Mouse (Mus musculus) kidney, embryonic 14.5 days (tissue): ENCODE data around the gene Shc4. TPM values are rescaled to one million over a fixed set of nuclear protein-coding genes. Genes with fewer than 3 reads are reported as not detected.

ENCODE experiments used
- ATAC-seq: fragments of 200-750 bp; cut with Nextera tagmentation; 2 replicates; pipeline ENCODE4 v1.8.0; 2017; ENCODE audit warnings: moderate number of reproducible peaks, mild to moderate bottlenecking, moderate TSS enrichment, moderate library complexity; ENCODE audit not compliant: low FRiP score, low TSS enrichment
- H3K27ac ChIP-seq: fragments of 300-500 bp; sonication (generic); 2 replicates; pipeline ENCODE4 v1.5.1; 2014; ENCODE audit warnings: low read depth, mild to moderate bottlenecking, low read length, moderate library complexity, mixed read lengths
- H3K27me3 ChIP-seq: fragments of 300-500 bp; sonication (generic); 2 replicates; pipeline ENCODE4 v1.6.1; 2014; ENCODE audit warnings: mild to moderate bottlenecking, low read length; ENCODE audit not compliant: control insufficient read depth, insufficient read depth
- H3K36me3 ChIP-seq: fragments of 300-500 bp; sonication (generic); 2 replicates; pipeline ENCODE4 v1.6.1; 2014; ENCODE audit warnings: low read length, mixed read lengths; ENCODE audit not compliant: control insufficient read depth, insufficient read depth
- H3K4me1 ChIP-seq: fragments of 300-500 bp; sonication (generic); 2 replicates; pipeline ENCODE4 v1.6.1; 2014; ENCODE audit warnings: low read length, mixed read lengths; ENCODE audit not compliant: control insufficient read depth, insufficient read depth
- H3K4me2 ChIP-seq: fragments of 300-500 bp; sonication (generic); replicated peaks from 2 replicates; pipeline ENCODE4 v1.6.1; 2014; ENCODE audit warnings: low read depth, mild to moderate bottlenecking, low read length
- H3K4me3 ChIP-seq: fragments of 300-500 bp; sonication (generic); 2 replicates; pipeline ENCODE4 v1.5.1; 2014; ENCODE audit warnings: mild to moderate bottlenecking, low read length
- H3K9ac ChIP-seq: fragments of 300-500 bp; sonication (generic); 2 replicates; pipeline ENCODE4 v1.6.1; 2014; ENCODE audit warnings: low read depth, mild to moderate bottlenecking, low read length, moderate library complexity
- H3K9me3 ChIP-seq: fragments of 300-500 bp; sonication (generic); 2 replicates; pipeline ENCODE4 v1.6.1; 2016; ENCODE audit warnings: low read length; ENCODE audit not compliant: control insufficient read depth
- WGBS: fragments of 180-500 bp; shearing (Covaris S2); extraction: QIAGEN DNeasy Blood & Tissue Kit; methylation state at CpG from one replicate; pipeline ENCODE4 v1.1.7; 2014; 5-methylcytosine and 5-hydroxymethylcytosine counted together
- polyA plus RNA-seq: library from polyadenylated mRNA; unstranded; fragments of >200 nt; fragmentation: Nextera tagmentation; extraction: Ambion mirVana; gene quantifications from 2 replicates; pipeline ENCODE4 v1.2.1, GENCODE M21; 2014

The Shc4 gene
- polyA plus RNA-seq, 1 experiment from 2014 or later, result 1.6 TPM

DNA sequence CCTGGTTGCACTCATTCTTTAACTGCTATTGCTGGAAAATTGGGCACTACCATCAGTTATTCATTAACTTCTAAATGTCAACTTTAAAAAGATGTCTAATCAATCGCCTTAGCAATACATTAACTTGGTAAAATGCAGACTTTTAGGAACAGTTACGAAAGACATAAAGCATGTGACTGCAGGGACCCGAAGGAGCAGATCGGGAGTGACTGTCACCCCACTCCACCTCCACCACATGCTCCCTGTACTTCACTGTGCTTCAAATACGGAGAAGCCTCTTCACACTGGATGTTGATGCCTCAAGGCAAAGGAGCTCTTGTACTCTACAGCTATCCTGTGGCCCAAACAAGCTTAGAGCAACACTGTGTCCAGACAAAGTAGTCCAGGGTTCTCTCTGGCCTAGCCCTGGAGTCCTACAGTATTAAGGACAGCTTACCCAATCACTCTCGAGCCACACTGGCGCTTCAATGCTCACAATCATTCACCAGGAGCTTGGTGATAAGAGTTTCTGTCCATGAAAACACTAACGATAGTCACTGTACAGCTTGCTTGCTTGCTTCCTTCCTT lies 108.0 kb downstream of the Shc4 start:
- Histone ChIP-seq H3K36me3 (peaks cover 74% of the 10 kb centered on the region), H3K27me3 (no peaks in the 10 kb centered on the region)

GRCm38 (mm10) chr2:125615440-125615839 lies 108.5 kb downstream of the Shc4 start:
- no peaks in the 10 kb centered on the region for H3K9me3 ChIP-seq
- 95% methylated on average over 7 of the region's 7 CpGs for WGBS
- H3K36me3 ChIP-seq, result peaks cover 77% of the 10 kb centered on the region

More for the DNA sequence above, 108.0 kb downstream of the Shc4 start:
- Histone ChIP-seq H3K4me3 (no peak overlapping the region), H3K4me1 (no peaks in the 10 kb centered on the region), H3K9me3 (no peaks in the 10 kb centered on the region), H3K4me2 (no peak overlapping the region), H3K9ac (no peak overlapping the region), H3K27ac (no peak overlapping the region)
- 81% methylated on average over 8 of the region's 8 CpGs for WGBS
- ATAC-seq, result no peak

GRCm38 (mm10) chr2:125606220-125606845 lies 117.6 kb downstream of the Shc4 start:
- Histone ChIP-seq H3K27me3 (no peaks in the 10 kb centered on the region), H3K27ac (no peak overlapping the region), H3K4me2 (no peak overlapping the region), H3K4me1 (no peaks in the 10 kb centered on the region), H3K9me3 (no peaks in the 10 kb centered on the region), H3K4me3 (no peak overlapping the region), H3K36me3 (peaks cover 64% of the 10 kb centered on the region), H3K9ac (no peak overlapping the region)
- WGBS, result 86% methylated on average over 17 of the region's 17 CpGs
- ATAC-seq, result no peak

More at GRCm38 (mm10) chr2:125615440-125615839, 108.5 kb downstream of the Shc4 start:
- no peak overlapping the region for H3K4me2 ChIP-seq
- H3K4me1 ChIP-seq, result no peaks in the 10 kb centered on the region
- no peak overlapping the region for H3K9ac ChIP-seq
- H3K27me3 ChIP-seq, result no peaks in the 10 kb centered on the region
- no peak overlapping the region for H3K4me3 ChIP-seq
- no peak for ATAC-seq
- no peak overlapping the region for H3K27ac ChIP-seq

- H3K4me1 ChIP-seq, result no peaks in the 10 kb centered on the region
- ATAC-seq, result no peak; the same call in 1 of the 2 replicates
- WGBS, result 79% methylated on average over 7 of the region's 7 CpGs
- H3K9me3 ChIP-seq, result no peaks in the 10 kb centered on the region
- H3K27ac ChIP-seq, result no peak overlapping the region
- H3K4me3 ChIP-seq, result no peak overlapping the region
- no peaks in the 10 kb centered on the region for H3K27me3 ChIP-seq
- H3K9ac ChIP-seq, result no peak overlapping the region
- peaks cover 69% of the 10 kb centered on the region for H3K36me3 ChIP-seq
- H3K4me2 ChIP-seq, result no peak overlapping the region
Measured at GRCm38 (mm10) chr2:125604646-125605045, 119.3 kb downstream of the Shc4 start.

DNA sequence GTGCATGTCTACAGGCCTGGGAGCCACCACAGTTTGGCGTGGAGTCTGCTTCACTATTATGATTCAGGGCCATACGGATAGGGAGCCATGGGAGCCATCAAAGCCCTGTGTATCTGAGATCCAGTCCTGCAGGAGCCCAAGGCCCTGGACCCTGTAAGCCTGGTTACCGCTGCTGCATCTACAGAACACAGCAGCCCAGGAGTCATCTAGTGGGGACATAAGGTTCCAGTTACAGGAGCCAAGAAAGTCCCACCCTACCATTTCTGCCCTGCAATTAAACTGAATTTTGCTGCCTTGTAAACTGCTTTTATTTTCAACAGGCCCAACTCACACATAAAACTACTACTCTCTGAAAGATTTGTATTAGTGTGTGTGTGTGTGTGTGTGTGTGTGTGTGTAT lies 121.0 kb downstream of the Shc4 start:
- Histone ChIP-seq H3K36me3 (peaks cover 74% of the 10 kb centered on the region), H3K9me3 (no peaks in the 10 kb centered on the region), H3K4me2 (no peak overlapping the region), H3K27me3 (no peaks in the 10 kb centered on the region), H3K4me1 (no peaks in the 10 kb centered on the region), H3K4me3 (no peak overlapping the region), H3K27ac (no peak overlapping the region), H3K9ac (no peak overlapping the region)
- WGBS, result 94% methylated on average over 3 of the region's 3 CpGs
- ATAC-seq, result no peak

DNA sequence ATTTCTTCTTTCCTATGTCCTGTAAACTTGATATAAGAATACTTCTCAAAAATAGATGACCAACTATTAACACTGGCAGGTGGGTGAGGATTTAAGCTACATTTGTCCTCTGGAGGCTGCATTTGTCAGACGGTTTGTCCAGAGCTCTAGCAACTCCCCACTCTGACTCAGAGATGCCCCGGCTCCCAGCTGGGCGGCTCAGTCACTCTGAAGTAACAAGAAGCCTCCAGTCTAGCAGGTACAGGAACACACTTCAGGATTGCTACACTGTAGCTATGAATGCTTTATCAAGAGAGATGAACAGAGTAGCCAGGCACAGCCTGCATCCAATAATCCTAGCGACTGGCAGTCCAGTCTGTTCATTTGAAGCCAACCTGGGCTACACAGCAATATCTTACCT lies 125.0 kb downstream of the Shc4 start:
- no peak for ATAC-seq
- Histone ChIP-seq H3K4me1 (no peaks in the 10 kb centered on the region), H3K4me3 (no peak overlapping the region), H3K27ac (no peak overlapping the region), H3K27me3 (no peaks in the 10 kb centered on the region), H3K9ac (no peak overlapping the region), H3K4me2 (no peak overlapping the region), H3K36me3 (peaks cover 75% of the 10 kb centered on the region), H3K9me3 (no peaks in the 10 kb centered on the region)
- WGBS, result 82% methylated on average over 4 of the region's 4 CpGs

DNA sequence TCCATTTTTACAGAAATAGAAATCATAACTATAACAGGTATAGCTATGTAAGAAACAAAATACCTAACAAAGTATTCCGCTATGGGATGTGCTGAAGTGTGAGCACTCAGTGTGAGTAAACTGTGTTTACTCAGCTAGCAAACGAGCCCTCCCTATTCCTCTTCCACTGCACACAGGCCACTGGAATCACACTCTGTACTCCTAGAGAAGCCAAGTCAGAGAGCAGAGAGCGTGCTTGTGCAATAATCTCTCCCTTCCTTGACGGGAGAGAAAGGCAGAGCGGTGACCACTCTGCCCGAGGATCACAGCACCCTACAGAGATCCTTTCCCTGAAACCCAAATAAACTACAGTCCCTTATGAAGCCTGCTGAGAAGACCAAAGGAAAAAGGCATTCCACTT lies 125.7 kb downstream of the Shc4 start:
- Histone ChIP-seq H3K4me2 (no peak overlapping the region), H3K4me1 (no peaks in the 10 kb centered on the region), H3K27ac (no peak overlapping the region), H3K9me3 (no peaks in the 10 kb centered on the region), H3K27me3 (no peaks in the 10 kb centered on the region), H3K4me3 (no peak overlapping the region), H3K36me3 (peaks cover 76% of the 10 kb centered on the region), H3K9ac (no peak overlapping the region)
- ATAC-seq, result no peak
- 86% methylated on average over 6 of the region's 6 CpGs for WGBS

- H3K27ac ChIP-seq, result no peak overlapping the region
- no peak for ATAC-seq
- no peak overlapping the region for H3K9ac ChIP-seq
- peaks cover 59% of the 10 kb centered on the region for H3K36me3 ChIP-seq
- no peak overlapping the region for H3K4me2 ChIP-seq
- H3K27me3 ChIP-seq, result no peaks in the 10 kb centered on the region
- H3K4me3 ChIP-seq, result no peak overlapping the region
- H3K4me1 ChIP-seq, result no peaks in the 10 kb centered on the region
- WGBS, result 91% methylated on average over 12 of the region's 12 CpGs
- H3K9me3 ChIP-seq, result no peaks in the 10 kb centered on the region
Measured at GRCm38 (mm10) chr2:125594786-125595185, 129.2 kb downstream of the Shc4 start.

DNA sequence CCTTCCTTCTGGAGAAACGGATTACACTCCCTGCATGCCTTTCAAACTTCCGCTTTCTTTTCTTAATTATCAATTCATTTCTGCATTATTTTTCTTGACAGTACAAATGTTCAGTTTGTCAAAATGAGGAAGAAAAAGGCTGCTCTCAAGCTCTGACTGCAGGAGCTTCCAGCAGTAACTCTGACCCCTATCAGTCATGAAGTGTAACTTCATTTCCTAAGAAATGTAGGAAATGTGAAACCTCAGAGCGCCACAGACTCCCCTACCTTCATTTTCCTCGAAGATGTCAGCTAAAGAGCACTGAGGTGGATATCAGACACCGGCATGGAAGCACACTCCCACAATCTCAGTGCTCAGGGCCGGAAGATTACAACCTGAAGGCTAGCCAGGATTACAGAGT lies 129.9 kb downstream of the Shc4 start:
- no peak overlapping the region for H3K9ac ChIP-seq
- H3K27me3 ChIP-seq, result no peaks in the 10 kb centered on the region
- no peak overlapping the region for H3K27ac ChIP-seq
- 66% methylated on average over 6 of the region's 6 CpGs for WGBS
- no peaks in the 10 kb centered on the region for H3K9me3 ChIP-seq
- H3K4me2 ChIP-seq, result no peak overlapping the region
- ATAC-seq, result peak; percentile 46; the same call in 1 of the 2 replicates
- peaks cover 61% of the 10 kb centered on the region for H3K36me3 ChIP-seq
- H3K4me3 ChIP-seq, result no peak overlapping the region
- no peaks in the 10 kb centered on the region for H3K4me1 ChIP-seq
